Mouse (Mus musculus) intestine, embryonic 14.5 days (tissue): ENCODE data around the gene Tacr1. TPM values are rescaled to one million over a fixed set of nuclear protein-coding genes. Genes with fewer than 3 reads are reported as not detected.
A peak's percentile ranks its signal among the peaks of the same experiment; 100 is the strongest.
"Not testable (repeated sequence)": the region's sequence is repeated elsewhere in the genome, so short reads cannot be mapped to it uniquely, and the experiment has no call there.

ENCODE experiments used
- ATAC-seq: fragments of 200-750 bp; cut with Nextera tagmentation; replicated peaks from 2 replicates; pipeline ENCODE4 v1.8.0; 2017; ENCODE audit warnings: low read depth, moderate number of reproducible peaks, moderate TSS enrichment, moderate library complexity; ENCODE audit not compliant: low FRiP score, low TSS enrichment
- DNase-seq: peaks from one replicate; pipeline ENCODE4 v3.0.0-alpha.2; 2018; ENCODE audit warnings: low spot score
- H3K27ac ChIP-seq: fragments of 300-500 bp; sonication (generic); 2 replicates; pipeline ENCODE4 v1.5.1; 2014; ENCODE audit warnings: low read depth, mild to moderate bottlenecking, control low read depth
- H3K27me3 ChIP-seq: fragments of 300-500 bp; sonication (generic); replicated peaks from 2 replicates; pipeline ENCODE4 v1.6.1; 2014; ENCODE audit warnings: low read length, control low read depth; ENCODE audit not compliant: control insufficient read depth, insufficient read depth
- H3K36me3 ChIP-seq: fragments of 300-500 bp; sonication (generic); 2 replicates; pipeline ENCODE4 v1.6.1; 2014; ENCODE audit warnings: low read length, control low read depth; ENCODE audit not compliant: control insufficient read depth, insufficient read depth
- H3K4me1 ChIP-seq: fragments of 300-500 bp; sonication (generic); replicated peaks from 2 replicates; pipeline ENCODE4 v1.6.1; 2014; ENCODE audit warnings: low read length, control low read depth, mixed read lengths; ENCODE audit not compliant: control insufficient read depth, insufficient read depth
- H3K4me2 ChIP-seq: fragments of 300-500 bp; sonication (generic); 2 replicates; pipeline ENCODE4 v1.6.1; 2014; ENCODE audit warnings: low read length
- H3K4me3 ChIP-seq: fragments of 300-500 bp; sonication (generic); 2 replicates; pipeline ENCODE4 v1.5.1; 2014; ENCODE audit warnings: low read depth, low read length, control low read depth, mixed read lengths
- H3K9ac ChIP-seq: fragments of 300-500 bp; sonication (generic); 2 replicates; pipeline ENCODE4 v1.6.1; 2014; ENCODE audit warnings: mild to moderate bottlenecking, low read length
- H3K9me3 ChIP-seq: fragments of 300-500 bp; sonication (generic); 2 replicates; pipeline ENCODE4 v1.6.1; 2016; ENCODE audit warnings: low read length, control low read depth; ENCODE audit not compliant: control insufficient read depth
- WGBS: fragments of 180-500 bp; shearing (Covaris S2); extraction: QIAGEN DNeasy Blood & Tissue Kit; methylation state at CpG from one replicate; pipeline ENCODE4 v1.1.7; 2014; 5-methylcytosine and 5-hydroxymethylcytosine counted together
- polyA plus RNA-seq: library from polyadenylated mRNA; unstranded; fragments of >200 nt; fragmentation: Nextera tagmentation; extraction: Ambion mirVana; gene quantifications from 2 replicates; pipeline ENCODE4 v1.2.1, GENCODE M21; 2014

The Tacr1 gene
- polyA plus RNA-seq, 1 experiment from 2014 or later: 2.8 TPM

GRCm38 (mm10) chr6:82437174-82437573, 35.0 kb downstream of the Tacr1 start:
- no peak overlapping the region for H3K9ac ChIP-seq
- WGBS: 69% methylated on average over 4 of the region's 4 CpGs
- no peak for ATAC-seq

DNA sequence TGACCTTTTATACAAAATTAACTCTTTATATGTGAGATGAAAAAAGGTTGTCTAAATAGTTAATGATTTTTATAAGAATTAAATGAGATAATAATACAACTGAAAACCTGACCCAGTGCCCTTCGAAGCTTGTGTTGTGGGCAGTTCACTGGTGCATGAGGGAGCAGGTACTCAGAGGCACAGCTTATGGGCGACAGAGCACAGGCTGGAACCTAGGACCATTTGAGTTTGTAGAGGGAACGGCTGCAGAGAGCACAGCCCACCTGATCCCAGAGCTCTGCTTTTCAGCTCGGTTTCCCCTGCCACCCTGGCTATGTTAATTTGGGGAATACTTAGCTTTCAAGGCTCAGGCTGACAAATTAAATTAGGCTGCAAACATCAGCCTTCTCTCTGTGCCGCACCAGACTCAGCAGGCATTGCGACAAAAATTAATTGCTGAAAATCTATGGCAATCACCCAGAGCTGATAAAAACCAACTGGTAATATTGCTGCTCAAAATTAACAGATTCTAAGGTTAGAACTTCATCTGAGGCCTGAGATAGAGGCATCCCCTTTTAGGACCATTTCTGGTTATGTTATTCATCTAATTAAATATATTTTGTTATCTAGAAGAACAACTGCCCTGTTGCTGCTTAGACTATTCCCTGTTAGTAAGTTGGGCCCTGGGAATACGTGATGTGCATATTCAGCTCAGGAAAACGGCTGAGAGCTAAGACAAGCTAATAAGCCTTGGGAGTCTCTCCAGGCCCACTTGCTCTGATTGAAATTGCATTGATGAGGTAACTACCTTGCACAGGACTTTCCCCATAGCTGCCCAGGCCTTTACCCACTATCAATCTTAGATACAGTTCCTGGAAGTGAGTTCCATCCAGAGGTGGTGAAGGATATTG, 50.3 kb downstream of the Tacr1 start:
- whole genome bisulfite sequencing: 79% methylated on average over 8 of the region's 8 CpGs
- not testable (repeated sequence) for ATAC-seq, H3K9ac ChIP-seq, H3K36me3 ChIP-seq, DNase-seq, H3K4me1 ChIP-seq, H3K4me3 ChIP-seq, H3K9me3 ChIP-seq, H3K27ac ChIP-seq, H3K4me2 ChIP-seq, H3K27me3 ChIP-seq

More at GRCm38 (mm10) chr6:82437174-82437573, 35.0 kb downstream of the Tacr1 start:
- H3K4me2 ChIP-seq: no peak overlapping the region
- H3K36me3 ChIP-seq: no peaks in the 10 kb centered on the region
- DNase-seq: no peak
- no peak overlapping the region for H3K4me3 ChIP-seq
- no peaks in the 10 kb centered on the region for H3K4me1 ChIP-seq
- no peaks in the 10 kb centered on the region for H3K27me3 ChIP-seq
- no peak overlapping the region for H3K27ac ChIP-seq
- no peaks in the 10 kb centered on the region for H3K9me3 ChIP-seq

DNA sequence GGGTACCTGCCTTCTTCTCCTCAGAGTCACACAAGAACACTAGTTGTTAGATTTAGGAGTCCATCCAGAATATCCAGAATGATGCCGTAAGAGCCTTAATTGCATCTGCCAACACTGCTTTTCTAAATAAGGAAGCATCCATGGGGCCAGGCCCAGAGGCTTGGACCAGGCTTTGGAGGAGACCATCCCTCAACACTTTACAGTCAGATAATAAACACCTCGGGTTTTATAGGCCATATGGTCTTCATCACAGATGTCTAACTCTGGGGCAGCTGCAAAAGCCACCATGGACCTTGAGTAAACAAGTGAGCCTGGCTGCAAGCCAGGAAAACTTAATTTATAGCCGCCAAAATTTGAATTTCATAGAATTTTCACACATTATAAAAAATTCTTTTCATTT, 53.1 kb downstream of the Tacr1 start:
- ATAC-seq: peak; percentile 71; the same call in 1 of the 2 replicates

GRCm38 (mm10) chr6:82457163-82457763, 55.1 kb downstream of the Tacr1 start:
- peaks cover 7% of the 10 kb centered on the region for H3K4me1 ChIP-seq
- no peaks in the 10 kb centered on the region for H3K9me3 ChIP-seq
- ATAC-seq (no peak), DNase-seq (no peak)
- no peak overlapping the region for H3K9ac ChIP-seq
- 79% methylated on average over 7 of the region's 7 CpGs for WGBS
- no peaks in the 10 kb centered on the region for H3K27me3 ChIP-seq
- H3K36me3 ChIP-seq: no peaks in the 10 kb centered on the region
- no peak overlapping the region for H3K4me3 ChIP-seq
- H3K4me2 ChIP-seq: no peak overlapping the region
- no peak overlapping the region for H3K27ac ChIP-seq

More for the DNA sequence above, 53.1 kb downstream of the Tacr1 start:
- H3K9me3 ChIP-seq: no peaks in the 10 kb centered on the region
- H3K36me3 ChIP-seq: no peaks in the 10 kb centered on the region
- peak; percentile 57 for DNase-seq
- H3K4me2 ChIP-seq: no peak overlapping the region
- peaks cover 7% of the 10 kb centered on the region for H3K4me1 ChIP-seq
- WGBS: 29% methylated on average over 3 of the region's 3 CpGs
- H3K27ac ChIP-seq: peak overlapping the region; percentile 70
- no peak overlapping the region for H3K9ac ChIP-seq
- no peaks in the 10 kb centered on the region for H3K27me3 ChIP-seq
- no peak overlapping the region for H3K4me3 ChIP-seq

GRCm38 (mm10) chr6:82458762-82459389, 56.7 kb downstream of the Tacr1 start:
- H3K4me2 ChIP-seq: no peak overlapping the region
- H3K4me3 ChIP-seq: no peak overlapping the region
- no peak overlapping the region for H3K9ac ChIP-seq
- ATAC-seq: no peak
- no peaks in the 10 kb centered on the region for H3K9me3 ChIP-seq
- 64% methylated on average over 15 of the region's 15 CpGs for WGBS
- no peaks in the 10 kb centered on the region for H3K36me3 ChIP-seq
- H3K27ac ChIP-seq: no peak overlapping the region
- H3K27me3 ChIP-seq: no peaks in the 10 kb centered on the region
- peaks cover 7% of the 10 kb centered on the region for H3K4me1 ChIP-seq
- no peak for DNase-seq

DNA sequence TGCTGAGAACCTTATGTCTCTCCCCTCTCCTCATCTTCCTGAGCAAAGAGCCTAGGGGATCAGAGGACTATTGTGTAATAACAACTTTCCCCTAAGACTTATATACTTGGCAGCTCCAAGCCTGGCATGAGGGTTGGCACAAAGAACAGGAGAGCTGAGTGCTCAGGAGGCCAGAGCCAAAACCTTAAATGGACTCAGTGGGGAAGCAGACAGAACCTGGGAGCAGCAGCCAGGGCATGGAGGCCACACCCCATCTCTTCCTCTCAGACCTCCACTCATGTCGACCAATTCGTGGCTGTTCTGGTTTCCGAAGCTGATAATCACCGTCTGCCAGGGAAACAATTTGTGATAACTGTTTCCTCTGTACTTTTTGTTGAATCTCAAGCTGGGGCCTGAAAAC, 61.0 kb downstream of the Tacr1 start:
- Histone ChIP-seq H3K4me2 (no peak overlapping the region), H3K4me1 (no peaks in the 10 kb centered on the region), H3K9me3 (no peaks in the 10 kb centered on the region), H3K36me3 (no peaks in the 10 kb centered on the region), H3K27ac (no peak overlapping the region), H3K9ac (no peak overlapping the region), H3K4me3 (no peak overlapping the region), H3K27me3 (no peaks in the 10 kb centered on the region)
- DNase-seq (no peak), ATAC-seq (no peak)
- WGBS: 61% methylated on average over 4 of the region's 4 CpGs

DNA sequence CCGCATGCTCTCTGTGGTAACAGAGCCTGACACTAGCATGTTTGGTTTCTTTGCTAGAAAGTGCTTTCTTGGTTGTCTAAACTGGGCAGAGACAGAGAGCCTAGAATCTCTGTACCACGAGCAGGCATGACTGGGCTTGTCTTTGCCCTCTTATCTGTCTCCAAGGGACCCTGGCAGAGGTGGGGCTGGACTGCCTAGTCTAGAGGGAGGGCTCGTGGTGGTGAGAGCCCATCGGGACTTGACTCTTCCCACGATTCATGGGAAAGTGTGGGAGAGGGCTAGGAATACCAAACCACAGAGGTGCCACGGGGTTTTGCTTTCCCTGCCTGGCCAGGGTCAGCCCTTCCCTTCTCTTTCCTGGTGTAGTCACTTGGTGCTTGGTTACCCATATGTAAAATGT, 72.3 kb downstream of the Tacr1 start:
- no peak for DNase-seq
- H3K36me3 ChIP-seq: no peaks in the 10 kb centered on the region
- no peak overlapping the region for H3K9ac ChIP-seq
- H3K27ac ChIP-seq: no peak overlapping the region
- no peaks in the 10 kb centered on the region for H3K9me3 ChIP-seq
- no peaks in the 10 kb centered on the region for H3K27me3 ChIP-seq
- H3K4me2 ChIP-seq: no peak overlapping the region
- H3K4me3 ChIP-seq: no peak overlapping the region
- H3K4me1 ChIP-seq: no peaks in the 10 kb centered on the region
- no peak for ATAC-seq
- 87% methylated on average over 6 of the region's 6 CpGs for WGBS

DNA sequence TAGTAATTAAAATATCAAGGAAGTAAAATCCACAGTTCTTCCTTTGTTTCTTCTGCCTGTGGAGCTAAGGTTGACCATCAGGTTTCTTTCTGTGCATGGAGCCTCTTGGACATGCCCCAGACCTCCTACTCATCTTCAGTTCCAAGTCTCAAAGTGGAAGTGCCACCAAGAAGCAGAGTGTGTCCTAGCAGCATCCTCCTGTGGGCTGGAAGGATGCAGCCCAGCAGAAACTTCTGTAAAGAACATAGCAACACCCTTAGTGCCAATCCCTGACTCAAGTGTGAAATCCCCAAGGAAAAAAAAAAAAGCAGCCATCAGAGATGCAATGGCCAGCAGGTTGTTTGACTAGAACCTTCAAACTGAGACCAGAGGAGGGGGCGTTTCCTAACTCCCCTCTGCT, 81.7 kb downstream of the Tacr1 start:
- no peaks in the 10 kb centered on the region for H3K4me1 ChIP-seq
- H3K4me3 ChIP-seq: no peak overlapping the region
- H3K27me3 ChIP-seq: no peaks in the 10 kb centered on the region
- DNase-seq (no peak), ATAC-seq (no peak)
- H3K36me3 ChIP-seq: no peaks in the 10 kb centered on the region
- no peaks in the 10 kb centered on the region for H3K9me3 ChIP-seq
- 87% methylated on average over 1 of the region's 1 CpGs for WGBS
- no peak overlapping the region for H3K9ac ChIP-seq
- H3K4me2 ChIP-seq: no peak overlapping the region
- H3K27ac ChIP-seq: no peak overlapping the region
